Mouse (Mus musculus) urinary bladder, postnatal 4 days (tissue): Measurements from ENCODE around the gene Lepr.

Experiments used
- DNase-seq, 2 experiments: peaks; one replicate each; pipeline ENCODE4 v3.0.0; 2021 to 2022; ENCODE audit warnings: low spot score in 2 of 2

Lepr gene

DNA sequence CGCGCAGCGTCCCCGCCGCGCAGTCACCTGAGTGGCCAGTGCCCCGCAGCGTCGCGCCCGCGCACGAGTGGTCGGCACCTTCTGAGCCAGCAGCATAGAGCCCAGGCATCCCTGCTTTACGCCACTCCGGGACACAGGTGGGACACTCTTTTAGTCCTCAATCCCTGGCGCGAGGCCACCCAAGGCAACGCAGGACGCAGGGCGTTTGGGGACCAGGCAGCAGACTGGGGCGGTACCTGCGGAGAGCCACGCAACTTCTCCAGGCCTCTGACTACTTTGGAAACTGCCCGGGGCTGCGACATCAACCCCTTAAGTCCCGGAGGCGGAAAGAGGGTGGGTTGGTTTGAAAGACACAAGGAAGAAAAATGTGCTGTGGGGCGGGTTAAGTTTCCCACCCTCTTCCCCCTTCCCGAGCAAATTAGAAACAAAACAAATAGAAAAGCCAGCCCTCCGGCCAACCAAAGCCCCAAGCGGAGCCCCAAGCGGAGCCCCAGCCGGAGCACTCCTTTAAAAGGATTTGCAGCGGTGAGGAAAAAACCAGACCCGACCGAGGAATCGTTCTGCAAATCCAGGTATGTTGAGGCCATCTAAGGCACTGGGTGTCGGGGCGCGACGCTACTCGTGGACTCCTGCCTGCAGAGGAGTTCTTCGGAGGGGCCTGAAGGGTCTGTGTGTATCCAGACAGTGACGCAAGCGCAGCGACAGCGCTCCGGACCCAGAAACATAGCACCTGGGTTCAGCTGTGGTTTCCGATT lies at the start of gene Lepr:
Gene Lepr (plus strand): TSS at position 38 of the 755 bp plus-strand sequence.
- DNase-seq = no peak

DNA sequence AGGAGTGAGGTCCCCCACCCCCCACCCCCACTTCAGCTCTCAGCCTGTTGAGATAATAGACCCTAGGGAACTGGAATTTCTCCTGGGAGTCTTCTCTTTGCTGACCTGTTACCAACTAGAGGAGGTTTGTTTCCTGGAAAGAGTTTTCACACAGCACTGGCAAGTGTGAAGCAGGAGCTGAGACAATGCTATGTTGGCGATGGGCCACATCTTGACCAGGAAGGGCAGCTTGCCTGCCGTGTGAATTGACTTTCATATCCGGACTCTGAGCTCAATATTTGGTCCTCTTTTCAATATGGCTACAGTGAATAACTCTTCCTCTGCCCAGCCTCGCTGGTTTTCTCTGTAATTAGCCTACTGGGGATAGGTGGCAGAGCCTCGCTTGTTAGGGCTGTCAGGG lies 48.0 kb upstream of the Lepr start:
- DNase-seq = no peak

GRCm38 (mm10) chr4:101669811-101670210 lies 47.4 kb upstream of the Lepr start:
- DNase-seq = no peak

- no peak for DNase-seq
These were observed 42.4 kb upstream of the Lepr start for GRCm38 (mm10) chr4:101674790-101675189.

GRCm38 (mm10) chr4:101675726-101676125 lies 41.5 kb upstream of the Lepr start:
- DNase-seq = no peak

GRCm38 (mm10) chr4:101682620-101683019 lies 34.6 kb upstream of the Lepr start:
- no peak for DNase-seq

DNA sequence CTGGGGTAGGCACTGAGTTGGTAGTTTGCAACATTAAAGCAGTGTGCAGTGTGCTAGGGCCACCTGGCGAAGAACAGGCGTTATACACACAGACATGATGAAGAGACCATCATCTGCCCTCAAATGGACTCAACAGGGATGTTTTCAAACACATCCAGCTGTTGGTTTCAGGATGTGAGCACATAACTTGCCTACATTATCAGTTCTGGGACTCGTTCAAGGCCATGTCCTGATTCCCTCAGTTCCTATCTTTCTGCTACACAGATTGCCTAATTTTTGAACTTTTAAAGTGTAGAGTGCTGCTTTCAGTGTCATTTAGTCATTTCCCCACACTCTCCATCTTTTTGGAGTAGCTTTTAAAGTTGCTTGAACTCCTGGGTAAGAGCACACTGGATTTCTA lies 34.1 kb upstream of the Lepr start:
- no peak for DNase-seq

- no peak for DNase-seq
These were observed 32.4 kb upstream of the Lepr start for GRCm38 (mm10) chr4:101684821-101685220.

DNA sequence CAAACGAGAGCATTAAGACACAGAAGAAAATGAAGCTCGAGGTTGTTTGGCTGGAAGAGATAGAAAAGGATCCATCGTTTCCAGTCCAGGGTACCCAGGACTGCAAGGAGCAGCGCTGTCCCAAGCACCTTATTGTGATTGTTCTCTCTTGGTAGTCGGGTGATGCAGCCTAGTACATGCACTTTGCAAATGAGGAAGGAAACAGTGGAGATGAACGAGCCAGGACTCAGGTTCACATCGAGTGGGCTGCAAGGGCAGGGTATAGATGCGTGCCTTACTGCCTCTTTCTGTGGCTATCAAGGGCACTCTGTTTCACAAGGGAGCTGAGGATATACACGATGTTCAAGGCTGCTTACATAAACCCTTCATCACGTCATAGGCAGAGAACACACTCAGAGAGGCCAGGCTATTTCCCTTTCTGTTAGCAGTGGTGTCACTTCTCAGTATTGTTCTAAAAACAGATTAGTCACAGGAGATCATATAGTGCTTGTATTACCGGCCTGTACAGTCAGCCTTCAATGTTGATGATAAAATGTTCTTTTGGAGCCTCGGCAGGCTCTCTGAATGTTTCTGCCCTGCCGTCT lies 30.9 kb upstream of the Lepr start:
- DNase-seq = no peak

- no peak for DNase-seq
These were observed 28.0 kb upstream of the Lepr start for GRCm38 (mm10) chr4:101689241-101689640.

GRCm38 (mm10) chr4:101689645-101690044 lies 27.6 kb upstream of the Lepr start:
- no peak for DNase-seq

GRCm38 (mm10) chr4:101692892-101693291 lies 24.3 kb upstream of the Lepr start:
- DNase-seq = no peak

DNA sequence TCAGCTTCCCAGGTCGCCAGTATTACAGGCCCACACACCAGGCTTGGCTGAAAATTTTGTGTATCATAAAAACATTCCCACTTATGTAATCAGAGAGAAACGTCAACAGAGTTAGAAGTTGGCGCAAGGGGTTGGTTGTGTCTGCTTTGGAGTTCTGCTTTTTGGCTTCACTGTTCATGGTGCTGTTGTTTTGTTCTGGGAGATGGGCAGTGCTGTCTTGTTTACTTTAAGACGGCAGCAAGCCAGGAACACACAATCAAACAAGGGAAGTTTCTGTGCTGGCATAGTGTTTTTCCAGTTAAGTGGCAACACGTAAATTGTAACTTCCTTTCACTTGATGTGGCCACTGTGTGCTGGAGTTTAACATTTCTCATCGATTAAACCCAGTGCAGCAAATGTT lies 22.7 kb upstream of the Lepr start:
- no peak for DNase-seq

GRCm38 (mm10) chr4:101697236-101697635 lies 20.0 kb upstream of the Lepr start:
- no peak for DNase-seq

DNA sequence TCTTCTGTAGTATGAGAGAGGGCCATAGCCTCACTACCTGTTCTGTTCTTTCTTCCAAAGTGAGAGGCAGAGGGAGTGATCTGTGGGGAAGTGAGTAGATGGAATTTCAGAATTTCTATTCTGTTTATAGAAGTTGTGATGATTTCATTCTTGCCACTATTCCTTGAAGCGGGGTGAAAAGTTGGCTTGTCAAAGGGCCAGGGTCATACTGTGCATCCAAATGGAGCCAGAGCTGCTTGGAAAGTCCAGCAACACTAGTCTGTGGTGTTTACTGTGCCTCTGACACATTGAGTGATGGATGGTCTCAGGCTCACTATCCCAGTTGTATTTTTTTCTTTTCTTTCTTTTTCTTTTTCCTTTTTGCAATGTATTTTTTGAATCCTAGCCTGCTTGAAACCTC lies 17.8 kb upstream of the Lepr start:
- no peak for DNase-seq

GRCm38 (mm10) chr4:101700892-101701640 lies 16.1 kb upstream of the Lepr start:
- no peak for DNase-seq

GRCm38 (mm10) chr4:101705325-101705724 lies 11.9 kb upstream of the Lepr start:
- no peak for DNase-seq

- no peak for DNase-seq
These were observed 10.0 kb upstream of the Lepr start for GRCm38 (mm10) chr4:101707234-101707633.

GRCm38 (mm10) chr4:101707953-101708352 lies 9.3 kb upstream of the Lepr start:
- DNase-seq = no peak

- DNase-seq = no peak
These were observed 6.8 kb upstream of the Lepr start for GRCm38 (mm10) chr4:101710361-101710760.

GRCm38 (mm10) chr4:101711100-101711499 lies 6.1 kb upstream of the Lepr start:
- DNase-seq = no peak

GRCm38 (mm10) chr4:101712563-101712962 lies 4.6 kb upstream of the Lepr start:
- DNase-seq = no peak

GRCm38 (mm10) chr4:101715302-101715701 lies 1.9 kb upstream of the Lepr start:
- DNase-seq = no peak
